Mouse (Mus musculus): Measurements from ENCODE around the gene Cryzl1.

Cryzl1 gene

DNA sequence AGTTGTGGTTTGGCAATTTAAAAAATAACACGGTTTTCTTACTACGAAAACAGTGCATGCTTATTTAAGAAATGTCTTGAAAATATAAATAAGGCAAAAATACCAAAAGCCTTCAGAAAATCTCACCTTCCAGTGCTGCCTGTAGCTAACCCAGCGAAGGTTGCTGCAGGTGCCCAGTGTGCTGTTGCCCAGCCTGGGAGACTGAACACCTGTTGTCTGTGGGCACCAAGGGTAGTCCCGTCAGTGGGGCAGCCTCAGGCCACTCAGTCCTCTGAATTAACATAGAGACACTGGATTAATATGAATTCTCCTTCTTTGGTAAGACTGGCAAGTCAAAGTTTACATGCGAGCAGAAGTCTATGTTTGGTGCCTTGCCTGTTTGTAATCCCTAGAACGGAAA is 9.7 kb upstream of the Cryzl1 start:
- no peak for DNase-seq

DNA sequence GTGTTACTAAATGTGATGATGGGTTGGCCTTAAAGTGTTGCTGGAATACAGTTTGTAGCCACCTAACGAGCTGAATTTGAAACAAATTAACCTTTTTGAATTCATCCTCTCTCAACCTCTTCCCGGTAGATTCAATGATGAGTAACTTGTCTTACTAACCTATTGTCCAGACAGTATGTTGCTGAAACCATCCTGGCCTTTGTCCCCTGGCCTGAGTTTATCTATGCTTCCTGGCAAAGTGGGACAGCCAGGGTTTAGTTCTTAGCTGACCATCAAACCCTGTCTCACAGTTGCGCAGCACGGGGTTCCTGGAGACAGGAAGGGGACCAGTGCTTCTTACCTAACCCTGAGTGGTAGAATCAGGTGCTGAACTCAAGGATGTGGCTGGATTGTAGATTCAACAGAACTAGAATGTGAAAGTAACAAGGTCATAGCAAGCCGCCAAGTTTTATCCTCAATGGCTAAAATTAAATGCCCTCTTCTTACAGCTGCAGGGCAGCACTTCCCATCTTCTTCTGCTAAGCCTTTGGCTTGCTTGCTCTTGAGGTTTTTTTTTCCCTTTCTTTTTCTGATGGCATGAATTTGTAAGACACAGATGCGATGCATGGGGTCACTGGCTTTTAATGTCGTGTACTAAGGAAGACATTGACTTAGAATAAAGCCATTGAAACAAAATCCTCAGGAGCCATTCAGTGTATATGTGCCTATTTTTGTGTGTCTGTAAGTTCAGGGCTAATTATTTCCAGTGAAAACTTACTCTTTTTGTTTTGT is 7.5 kb upstream of the Cryzl1 start:
- no peak for DNase-seq

DNA sequence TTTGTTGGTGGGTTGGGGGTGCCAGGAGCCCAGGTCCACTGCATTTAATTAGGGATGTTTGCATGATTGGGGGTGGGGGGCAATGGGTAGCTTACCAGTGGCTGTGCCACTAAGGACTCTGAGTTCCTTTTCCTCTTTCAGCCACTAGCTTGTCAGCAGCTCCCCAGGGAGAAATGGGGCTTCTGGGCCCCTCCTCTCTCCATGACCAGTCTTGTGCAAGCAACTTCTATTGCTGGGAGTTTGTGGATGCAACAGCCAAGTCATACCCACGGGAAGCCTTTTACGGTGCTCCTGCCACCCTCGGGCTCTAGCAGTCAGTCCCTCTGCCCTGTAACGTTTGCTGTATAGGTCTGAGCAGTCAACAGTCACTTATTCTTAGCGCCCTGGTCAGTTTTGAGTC is 6.0 kb upstream of the Cryzl1 start:
- DNase-seq: no peak

DNA sequence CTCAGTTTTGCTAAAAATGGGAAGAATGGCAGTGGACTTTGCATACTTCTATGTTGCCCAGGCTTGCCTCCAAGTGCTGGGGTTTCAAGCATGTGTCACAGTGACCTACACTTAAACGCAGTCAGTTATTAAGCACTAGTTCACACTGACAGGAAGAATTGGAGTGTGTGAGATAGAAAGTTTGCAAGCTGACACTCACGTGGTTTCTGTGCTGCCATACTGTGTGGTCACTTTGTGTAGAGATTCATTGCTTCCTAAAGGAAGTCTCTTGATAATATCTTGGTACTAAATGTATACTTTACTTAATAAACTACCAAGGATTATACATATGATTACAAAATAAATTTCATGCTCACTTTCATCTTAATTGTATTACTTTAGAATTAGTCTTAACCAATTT is 4.0 kb upstream of the Cryzl1 start:
- no peak for DNase-seq

DNA sequence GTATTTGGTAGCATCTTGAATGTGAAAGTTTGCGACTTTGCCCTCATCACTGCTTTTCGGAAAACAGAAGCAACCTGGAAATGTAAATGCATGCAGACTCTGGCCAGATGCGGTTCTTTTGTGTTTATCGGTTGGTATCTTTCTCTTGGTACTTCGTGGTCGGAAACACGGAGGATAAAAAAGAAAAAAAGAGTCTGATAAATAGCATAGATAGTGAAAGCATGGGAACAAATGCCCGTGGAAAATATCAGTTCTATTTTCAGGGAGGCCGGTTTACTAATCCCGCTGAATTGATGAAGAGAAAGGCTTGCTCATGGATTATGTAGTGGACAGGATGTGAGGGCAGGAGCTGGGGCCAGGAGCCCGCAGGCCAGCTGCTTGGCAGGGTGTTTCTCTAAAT is 1.7 kb upstream of the Cryzl1 start:
- DNase-seq: no peak

DNA sequence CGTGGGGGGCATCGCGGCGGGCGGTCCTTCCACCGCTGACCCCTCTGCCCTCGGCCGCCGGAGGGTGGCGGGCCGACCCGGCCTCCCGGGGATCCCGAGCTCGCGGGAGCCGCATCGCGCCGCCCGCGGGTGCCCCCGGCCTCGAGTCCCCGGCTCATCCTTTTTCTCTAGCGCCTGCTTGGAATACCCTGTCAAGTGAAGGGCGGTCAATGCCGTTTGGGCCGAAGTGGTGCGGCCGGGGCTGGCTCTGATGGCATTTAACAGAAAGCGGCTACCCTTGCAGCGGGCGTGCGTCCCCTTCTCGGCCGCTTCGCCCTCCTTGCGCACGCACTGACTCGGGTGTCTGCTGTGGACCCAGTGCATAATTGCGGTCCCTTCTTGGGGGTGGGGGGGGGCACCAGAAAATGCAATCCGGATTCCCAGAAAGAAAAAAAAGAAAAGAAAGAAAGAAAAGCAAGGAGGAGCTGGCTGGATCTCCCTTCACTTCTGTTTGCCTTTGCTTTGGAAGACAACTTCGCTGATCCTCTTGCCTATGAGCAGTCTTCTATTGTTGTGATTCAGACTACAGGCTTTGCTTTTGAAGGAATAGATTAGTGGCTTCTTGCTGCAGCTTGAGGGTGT is 1.2 kb upstream of the Cryzl1 start:
- no peak for DNase-seq

DNA sequence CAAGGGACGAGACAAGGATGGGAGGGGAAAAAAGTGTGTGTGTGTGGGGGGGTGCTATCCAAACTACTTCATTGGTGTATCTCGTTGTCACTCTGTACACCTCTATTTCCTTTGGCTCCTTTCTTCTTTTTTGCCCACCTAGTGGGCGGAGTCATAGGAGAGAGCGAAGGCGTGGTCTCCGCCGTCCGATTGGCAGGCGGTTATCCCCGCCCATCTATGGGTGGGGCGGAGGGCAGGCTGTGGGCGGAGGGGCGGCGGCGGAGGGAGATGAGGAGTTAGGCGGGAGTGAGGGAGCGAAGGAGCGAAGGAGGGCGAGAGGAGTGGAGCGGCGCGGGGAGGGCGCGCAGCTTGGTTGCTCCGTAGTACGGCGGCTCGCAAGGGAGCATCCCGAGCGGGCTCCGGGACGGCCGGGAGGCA is 299 bp upstream of the Cryzl1 start, which contains the start of gene Itsn1:
TSS of gene Itsn1 (plus strand) at position 216 of the 417 bp plus-strand sequence.
- DNase-seq: peak; percentile 99

DNA sequence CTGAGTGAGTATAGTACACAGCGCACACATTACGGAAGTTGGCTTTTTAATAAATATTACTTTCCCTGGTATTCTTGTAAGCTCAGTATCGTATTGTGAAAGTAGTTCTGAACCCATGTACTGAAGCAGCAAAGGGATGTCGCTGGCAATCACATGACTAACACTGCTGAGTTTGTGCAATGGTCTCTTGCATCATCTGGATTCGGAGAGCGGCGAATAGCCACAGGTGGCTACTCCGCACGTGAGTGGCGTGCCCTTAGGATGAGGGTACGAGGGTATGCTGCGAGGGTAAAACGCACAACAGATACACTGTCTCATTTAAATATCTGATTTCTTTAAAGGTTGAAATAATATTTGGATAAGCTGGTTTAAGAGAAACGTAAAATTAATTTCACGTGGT is 1.3 kb downstream of the Cryzl1 start:
- peak; percentile 27 for DNase-seq

DNA sequence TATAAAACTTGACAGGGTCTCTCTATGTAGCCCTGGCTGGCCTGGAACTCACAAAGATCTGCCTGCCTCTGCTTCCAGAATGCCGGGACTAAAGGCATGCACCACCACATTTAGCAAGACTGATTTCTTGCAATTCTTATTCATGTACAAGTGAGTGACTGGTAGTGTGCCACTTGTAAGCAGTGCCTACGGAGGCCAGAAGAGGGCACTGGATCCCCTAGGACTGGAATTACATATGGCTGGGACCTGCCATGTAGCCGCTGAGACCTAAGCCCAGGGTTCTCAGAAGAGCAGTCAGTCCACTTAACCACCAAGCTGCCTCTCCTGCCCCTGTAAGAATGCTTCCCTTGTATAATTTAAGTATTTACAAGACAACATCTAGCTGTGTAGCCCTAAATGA is 4.5 kb downstream of the Cryzl1 start:
- DNase-seq: peak; percentile 77

DNA sequence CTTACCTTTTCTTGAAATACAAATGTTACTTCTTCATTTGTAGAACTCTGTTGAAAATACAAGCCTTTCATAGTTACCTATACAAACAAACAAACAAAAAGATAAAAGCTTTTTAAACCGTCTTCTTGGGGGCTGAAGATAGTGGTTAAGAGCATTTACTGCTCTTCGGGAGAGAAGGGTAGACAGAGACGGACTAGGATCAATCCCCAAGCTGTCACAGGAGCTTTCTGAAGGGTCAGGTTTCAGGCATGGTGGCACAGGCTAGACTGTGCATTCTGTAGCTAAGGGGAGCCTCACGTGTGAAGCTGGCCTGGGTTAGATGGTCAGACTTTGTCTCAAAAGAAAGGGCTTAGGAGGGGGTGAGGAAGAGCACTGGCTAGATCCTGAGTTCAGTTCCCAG is 11.4 kb downstream of the Cryzl1 start:
- no peak for DNase-seq

DNA sequence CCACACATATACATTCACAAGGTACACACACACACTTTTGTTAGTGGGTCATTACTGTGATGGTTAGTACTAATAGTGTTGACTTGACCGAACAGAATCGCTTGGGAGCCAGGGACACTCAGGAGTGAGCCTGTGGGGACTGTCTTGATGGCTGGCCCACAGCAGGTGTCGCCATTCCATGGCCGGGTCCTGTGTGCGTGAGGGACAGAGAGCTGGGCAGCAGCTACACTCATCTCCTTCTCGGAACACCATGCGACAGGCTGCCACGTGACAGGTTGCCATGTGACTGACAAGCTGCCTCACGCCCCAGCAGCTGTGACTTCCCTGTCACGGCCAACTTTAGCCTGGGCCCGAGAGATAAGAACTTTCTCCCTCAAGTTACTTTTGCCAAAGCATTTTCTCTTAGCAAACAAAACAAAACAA is 11.8 kb downstream of the Cryzl1 start:
- DNase-seq: no peak

DNA sequence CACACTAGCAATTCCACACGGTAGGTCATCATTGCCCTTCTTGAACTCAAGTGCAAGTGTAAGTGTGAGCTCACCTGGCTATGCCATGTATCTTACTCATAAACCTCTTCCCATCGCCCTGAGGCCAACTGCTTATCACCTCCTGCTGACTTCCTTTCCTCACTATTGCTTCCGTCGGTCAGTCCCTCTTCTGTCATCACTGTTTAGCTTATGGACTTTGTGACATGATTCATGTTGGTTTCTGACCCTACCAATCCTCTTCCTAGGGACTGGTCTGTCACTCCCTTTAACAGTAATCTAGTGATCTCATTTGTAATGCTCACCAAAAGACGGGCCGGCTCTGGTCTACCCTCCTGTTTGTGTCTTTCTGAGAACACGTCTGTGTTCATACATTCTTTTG is 18.5 kb downstream of the Cryzl1 start:
- DNase-seq: no peak

DNA sequence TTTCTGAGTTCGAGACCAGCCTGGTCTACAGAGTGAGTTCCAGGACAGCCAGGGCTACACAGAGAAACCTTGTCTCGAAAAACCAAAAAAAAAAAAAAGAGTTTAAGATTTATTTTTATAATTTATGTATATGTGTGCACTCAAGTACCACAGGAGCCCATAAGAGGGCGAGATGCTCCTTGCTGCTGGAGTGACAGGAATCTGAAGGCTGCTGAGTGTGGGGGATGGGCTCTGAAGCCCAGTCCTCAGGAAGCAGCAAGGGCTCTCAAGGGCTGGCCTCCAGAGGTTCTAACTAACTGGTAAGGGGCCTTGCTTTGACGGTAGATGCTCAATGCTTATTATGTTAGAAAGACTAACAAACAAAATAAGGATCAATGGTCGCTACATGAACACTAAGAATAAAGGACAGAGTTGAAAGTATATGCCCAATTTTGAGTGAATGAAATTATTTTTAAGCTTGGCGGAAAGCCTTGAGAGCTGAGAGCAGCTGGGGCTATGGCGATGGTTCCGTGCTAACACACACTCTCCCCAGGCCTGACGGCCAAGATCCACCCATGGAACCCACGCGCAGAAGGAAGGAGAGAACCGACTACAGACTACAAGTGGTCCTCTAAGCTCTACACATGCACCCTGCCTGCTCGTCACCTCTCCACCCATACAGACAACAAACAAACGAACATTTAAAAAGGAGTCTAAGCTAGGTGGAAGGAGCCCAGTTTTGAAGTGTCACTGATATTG is 24.0 kb downstream of the Cryzl1 start:
- DNase-seq: no peak

DNA sequence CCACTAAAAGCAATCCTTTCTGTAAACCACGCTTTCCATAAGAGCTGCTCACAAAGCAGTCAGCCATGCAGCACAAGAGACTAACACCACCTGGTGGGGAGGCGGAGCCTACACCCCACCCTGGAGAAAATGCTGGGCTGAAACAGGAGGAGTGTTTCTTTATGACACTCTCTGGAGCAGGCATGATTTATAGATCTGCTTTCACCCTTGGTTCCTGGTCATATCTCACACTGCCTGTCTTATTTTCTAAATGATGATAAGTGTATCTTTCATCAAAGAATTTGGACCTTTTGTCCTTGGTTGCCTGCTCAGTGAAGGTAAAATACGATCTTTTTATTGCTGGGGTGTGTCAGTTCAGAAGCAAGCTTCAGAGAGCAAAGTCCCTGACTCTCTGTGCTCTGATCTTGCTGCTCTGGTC is 26.0 kb downstream of the Cryzl1 start:
- no peak for DNase-seq

DNA sequence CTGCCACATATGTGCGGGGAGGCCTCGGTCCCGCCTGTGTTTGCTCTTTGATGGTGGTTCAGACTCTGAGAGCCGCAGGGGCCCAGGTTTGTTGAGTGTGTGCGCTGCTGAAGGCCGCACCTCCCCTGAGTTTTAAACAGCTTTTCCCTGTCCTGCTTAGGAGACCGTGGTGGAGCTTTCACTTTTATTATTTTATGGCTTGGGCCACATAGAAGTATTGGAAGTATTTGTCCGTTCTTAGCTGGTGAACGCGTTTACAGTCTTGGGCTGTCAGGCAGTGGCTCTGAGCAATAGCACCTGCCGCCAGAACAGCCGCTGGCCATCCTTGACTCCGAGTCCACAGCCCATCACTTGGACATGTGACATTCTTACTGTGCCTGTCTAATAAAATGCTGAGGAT is 26.9 kb downstream of the Cryzl1 start:
- DNase-seq: no peak

DNA sequence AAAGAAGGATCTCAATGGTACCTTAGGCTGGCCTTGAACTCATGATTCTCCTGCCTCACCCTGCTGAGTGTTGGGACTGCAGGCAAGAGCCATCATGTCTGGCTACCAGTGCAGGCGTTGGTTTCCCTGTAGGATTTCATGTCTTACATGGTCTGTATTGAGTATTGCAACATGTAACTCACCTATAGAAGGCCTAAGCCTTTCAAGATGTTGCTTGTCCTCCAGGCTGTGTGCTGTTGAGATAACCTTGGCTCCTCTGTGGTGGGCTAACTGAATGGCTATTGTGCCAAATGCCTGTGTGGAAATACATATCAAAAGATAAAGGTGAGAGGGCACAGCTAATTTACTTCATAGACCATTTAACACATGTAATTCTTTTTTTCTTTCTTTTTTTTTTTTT is 29.8 kb downstream of the Cryzl1 start:
- no peak for DNase-seq

DNA sequence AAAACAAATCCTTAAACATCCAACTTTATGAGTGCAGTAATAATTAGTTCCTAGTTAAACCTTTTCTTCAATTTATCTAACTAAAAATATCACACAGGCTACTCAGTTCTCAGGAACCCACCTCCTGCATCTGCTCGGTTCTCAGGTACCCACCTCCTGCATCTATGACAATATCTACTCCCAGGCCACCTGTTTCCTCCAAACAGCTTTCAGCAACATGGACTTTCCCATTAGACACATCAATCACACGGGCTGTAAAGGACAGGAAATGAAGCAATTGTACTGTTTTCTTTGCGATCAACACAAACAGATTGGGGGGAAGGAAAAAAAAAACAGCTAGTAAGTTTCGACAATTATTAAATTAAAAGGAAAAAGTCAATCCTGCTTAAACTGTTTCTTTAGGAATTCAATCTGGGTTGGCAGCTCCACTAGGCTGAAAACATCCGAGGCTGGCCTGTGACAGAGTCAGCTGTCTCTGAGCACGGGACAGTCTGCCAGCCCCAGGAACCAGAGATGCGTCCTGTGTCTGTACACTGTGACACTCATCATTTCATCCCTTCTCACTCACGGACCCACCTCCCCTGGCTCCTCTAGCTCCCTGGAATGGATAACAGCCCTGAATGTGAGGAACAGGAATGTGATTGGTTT is 33.5 kb downstream of the Cryzl1 start:
- peak; percentile 30 for DNase-seq

DNA sequence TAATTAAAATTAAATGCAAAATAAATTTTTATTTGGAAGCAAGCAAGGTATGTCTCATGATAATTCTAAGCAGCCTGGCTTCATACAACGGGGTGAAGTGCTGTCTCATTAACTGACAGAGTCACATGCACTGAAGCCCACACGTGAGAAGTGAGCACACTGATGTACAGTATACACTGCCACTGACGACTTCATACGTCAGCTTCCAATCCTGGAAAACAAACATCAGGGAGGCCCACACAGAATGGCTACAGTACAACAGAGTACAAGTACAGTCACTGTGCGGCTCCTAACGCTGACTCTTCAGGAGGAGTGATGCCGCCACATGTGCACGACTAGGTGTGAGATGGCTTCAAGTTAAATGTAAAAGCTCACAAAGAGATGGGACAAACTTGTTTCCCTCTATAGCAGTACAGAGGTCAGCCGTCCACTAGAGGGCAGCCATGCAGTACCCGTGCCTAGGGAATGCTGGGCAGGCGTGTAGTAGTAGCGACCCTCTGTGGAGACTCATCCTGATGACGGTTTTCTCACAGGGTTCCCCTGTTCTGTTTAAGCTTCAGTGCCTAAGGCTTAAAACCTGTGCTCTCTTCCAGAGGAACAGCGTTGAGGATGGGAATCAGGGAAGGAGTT is 34.2 kb downstream of the Cryzl1 start:
- DNase-seq: peak; percentile 74

DNA sequence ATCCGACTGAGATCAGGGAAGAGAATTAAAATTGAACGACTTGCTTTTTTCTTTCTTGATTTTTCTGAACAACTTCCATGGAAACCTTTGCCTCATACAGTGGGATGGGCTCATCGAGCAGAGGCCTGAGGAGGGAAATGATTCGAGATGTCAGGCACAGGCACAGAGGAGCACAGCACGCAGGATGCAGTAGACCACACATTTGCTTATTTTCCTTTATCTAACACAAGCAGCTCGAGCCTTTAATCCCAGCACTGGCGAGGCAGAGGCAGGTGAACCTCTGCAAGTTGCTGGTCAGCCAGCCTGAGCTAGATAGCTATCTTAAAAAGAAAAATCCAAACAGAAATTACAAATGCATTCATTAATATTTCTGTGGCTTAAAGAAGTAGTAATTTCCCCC is 39.0 kb downstream of the Cryzl1 start:
- no peak for DNase-seq

DNA sequence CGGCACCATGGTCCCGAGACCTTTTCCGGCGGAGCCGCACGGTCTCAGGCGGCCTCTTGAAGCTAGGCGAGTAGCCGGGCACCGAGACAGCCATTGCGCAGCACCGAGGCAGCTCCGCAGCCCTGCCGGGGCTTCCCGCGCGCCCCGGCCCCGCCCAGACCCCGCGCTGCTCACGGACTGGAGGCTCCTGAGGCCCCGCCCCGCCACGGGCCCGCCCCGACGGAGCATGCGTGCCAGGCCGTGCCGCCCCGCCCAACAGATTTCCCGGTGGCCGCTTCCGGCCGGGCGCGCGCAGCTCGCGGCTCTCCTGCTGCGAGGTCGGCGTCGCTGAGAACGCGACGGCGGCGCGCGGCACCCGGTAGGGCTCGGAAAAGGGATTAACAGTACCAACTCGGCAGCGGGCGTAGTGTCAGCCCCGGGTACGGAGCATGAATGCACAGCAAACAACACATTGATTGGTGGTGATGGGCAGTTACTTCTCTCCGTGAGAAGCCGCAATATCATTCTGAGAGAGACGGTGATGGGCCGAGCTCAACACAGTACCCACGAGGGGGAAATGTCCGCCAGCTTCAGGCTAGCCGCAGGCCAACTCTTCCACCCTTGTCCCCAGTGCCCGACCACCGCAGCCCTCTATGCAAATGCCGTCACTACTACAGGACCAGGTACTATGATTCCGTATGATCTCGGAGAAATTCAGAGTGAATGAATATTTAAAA is 40.0 kb downstream of the Cryzl1 start, which contains the start of gene Donson:
TSS of gene Donson (minus strand) at position 152 of the 716 bp plus-strand sequence.
- DNase-seq: peak; percentile 89

DNA sequence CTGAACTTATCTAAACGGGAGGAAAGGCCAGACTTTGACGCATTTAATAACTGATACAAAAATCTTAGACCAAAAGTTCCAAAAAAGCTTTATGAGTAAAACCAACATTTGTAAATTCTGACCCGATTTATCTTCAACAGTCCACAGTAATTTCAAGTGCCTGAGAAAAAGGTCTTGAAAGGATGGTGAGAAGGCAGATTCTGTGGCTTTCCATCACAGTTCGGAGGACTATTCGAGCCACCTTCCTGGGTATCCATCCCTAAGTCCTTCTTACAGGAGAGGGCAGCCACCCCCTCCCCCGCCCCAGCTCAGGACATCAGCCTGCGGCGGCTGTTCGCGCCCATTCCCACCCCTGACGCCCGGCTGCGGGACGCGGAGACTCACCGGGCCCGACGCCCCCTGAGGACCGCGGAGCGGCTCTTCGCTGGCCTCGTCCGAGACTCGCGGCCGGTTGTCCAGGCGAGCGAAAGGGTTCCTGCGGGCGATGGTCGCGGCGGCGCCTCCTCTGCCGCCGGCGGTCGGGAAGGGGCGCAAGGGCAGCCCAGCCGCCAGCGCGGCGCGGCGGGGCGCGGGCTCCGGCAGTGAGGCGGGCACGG is 40.7 kb downstream of the Cryzl1 start:
- DNase-seq: no peak

DNA sequence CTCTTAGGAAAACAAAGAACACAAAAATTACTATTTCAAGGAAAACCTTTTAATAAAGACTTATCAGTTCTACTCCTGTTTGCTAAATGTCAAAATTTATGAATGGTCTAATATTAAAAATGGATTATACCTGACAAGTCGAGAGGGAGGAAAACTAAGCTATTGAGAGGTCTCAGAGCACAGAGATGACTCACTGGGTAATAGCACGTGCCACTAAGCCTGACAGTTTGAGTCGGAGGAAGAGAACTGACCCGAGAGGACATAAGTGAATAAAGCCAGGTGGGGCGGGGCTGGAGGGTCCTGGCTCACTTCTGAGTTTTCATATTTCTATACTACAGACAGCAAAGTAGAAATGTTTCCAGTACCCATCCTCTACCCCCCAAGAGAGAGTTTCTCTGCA is 42.4 kb downstream of the Cryzl1 start:
- no peak for DNase-seq
